Mouse (Mus musculus) urinary bladder, adult 2 months (tissue): ENCODE measurements around the gene Actc1. TPM values are rescaled to one million over a fixed set of nuclear protein-coding genes. Genes with fewer than 3 reads are reported as not detected.

Experiments used
- DNase-seq: peaks from one replicate; pipeline ENCODE4 v3.0.0; 2022; ENCODE audit warnings: low spot score
- polyA plus RNA-seq: library from polyadenylated mRNA; depleted of rRNA; stranded (reverse); fragments of >200 nt; gene quantifications from 2 replicates; pipeline ENCODE4 v1.2.3, GENCODE M21; 2012; rRNA removed

Actc1 gene
- polyA plus RNA-seq, 1 experiment, result 425 TPM

DNA sequence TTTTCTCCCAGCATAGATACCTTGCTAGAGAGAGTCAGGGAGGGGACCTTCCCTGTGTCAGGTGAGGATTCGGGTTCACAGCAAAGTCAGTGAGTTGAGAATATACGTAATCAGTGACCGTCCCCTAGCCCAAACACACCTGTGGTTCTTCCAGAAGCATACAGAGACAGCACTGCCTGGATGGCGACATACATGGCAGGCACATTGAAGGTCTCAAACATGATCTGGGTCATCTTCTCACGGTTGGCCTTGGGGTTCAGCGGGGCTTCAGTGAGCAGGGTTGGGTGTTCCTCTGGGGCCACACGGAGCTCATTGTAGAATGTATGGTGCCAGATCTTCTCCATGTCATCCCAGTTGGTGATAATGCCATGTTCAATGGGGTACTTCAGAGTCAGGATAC, 3.2 kb downstream of the Actc1 start:
- no peak for DNase-seq

DNA sequence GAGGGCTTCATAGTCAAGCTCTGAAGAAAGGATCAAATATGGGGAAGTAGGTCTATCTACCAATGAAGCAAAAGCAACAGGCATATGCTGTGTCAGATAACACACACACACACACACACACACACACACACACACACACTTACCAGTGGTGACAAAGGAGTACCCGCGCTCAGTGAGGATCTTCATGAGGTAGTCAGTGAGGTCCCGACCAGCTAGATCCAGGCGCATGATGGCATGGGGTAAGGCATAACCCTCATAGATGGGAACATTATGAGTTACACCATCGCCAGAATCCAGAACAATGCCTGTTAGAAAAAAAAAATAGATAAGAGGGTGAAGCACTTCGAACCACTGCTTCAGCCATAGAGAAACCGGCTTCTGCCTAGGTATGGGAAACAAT, 4.0 kb downstream of the Actc1 start:
- no peak for DNase-seq

DNA sequence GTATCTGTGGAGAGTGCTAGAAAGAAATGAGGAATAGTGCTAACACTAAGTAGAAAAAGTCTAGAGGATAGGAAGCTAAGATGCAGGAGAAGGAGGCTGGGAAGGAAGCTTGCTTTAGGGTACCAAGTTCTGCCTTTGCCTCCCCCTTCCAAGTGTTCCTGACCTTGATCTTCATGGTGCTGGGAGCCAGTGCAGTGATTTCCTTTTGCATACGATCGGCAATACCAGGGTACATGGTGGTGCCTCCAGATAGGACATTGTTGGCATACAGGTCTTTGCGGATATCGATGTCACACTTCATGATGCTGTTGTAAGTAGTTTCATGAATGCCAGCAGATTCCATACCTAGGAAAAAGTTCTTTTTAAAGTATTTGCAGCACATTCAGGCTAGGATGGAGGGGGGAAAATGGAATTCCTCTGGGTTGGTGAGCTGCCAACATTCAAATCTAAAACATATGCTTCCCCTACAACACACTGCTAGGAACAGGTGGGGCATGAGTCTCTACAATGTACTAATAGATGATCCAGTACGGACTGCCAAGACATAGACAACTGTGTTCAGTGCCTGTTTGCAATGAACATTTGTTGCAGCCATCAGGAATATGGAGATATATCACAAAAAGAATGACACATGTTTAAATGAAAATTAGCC, 5.3 kb downstream of the Actc1 start:
- DNase-seq, result no peak

DNA sequence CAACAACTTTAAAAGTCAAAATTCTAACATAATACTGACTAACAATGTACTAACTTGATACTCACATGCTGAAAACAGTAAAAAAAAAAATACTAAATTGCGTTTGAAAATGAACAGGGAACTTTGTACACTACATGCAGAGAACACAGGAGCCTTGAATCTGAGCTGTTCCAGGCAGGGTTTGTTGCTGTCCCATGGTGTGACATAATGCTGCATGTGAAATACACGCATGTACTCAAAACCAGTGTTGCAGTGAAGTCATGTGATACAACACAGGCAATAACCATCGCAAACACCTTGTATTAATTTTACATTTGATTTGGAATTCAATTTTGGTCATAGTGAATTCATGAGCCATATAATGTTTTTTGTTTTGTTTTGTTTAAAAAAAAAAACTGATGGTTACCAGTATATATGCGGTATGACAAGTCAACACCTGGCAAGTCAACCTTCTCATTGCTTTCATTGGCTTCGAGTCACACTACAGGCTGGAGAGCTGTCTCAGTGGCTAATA, 7.1 kb downstream of the Actc1 start:
- DNase-seq, result no peak

- DNase-seq, result no peak
These were observed 15.4 kb downstream of the Actc1 start for GRCm38 (mm10) chr2:114037926-114038325.

DNA sequence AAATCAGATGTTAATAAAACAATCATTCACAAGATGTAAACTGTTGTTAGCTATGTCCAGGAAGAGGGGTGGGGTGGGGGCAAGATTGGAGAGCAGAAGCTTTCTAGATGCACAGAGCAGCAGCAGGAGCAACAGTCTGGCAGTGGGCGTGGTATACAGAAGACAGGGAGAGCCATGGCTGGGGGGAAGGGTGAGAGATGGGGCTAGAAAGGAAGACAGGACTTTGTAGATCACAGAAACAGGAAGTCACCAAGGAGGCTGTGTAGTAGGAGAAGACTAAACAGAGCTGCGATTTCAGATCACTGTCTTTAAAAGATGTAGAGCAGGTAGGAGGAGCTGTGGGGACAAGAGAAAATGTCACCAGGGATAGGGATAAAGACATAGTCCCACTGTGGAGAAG, 21.1 kb downstream of the Actc1 start:
- DNase-seq, result no peak

GRCm38 (mm10) chr2:114023383-114023782, 30.0 kb downstream of the Actc1 start:
- no peak for DNase-seq

DNA sequence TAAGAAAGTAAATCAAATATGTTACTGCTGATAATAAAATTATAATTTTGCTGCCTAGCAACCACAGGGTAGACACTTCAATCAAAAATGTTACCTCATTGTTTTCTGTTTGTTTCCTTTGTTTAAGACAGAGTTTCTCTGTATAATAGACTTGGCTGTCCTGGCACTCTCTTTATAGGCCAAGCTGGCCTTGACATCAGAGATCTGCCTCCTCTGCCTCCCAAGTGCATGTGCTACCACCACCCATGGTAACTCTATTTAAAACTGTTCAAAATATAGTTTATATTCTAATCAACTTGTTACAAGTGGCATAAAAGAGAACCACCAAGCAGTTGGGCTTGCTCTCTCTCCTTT, 33.2 kb downstream of the Actc1 start:
- DNase-seq, result no peak

- DNase-seq, result no peak
These were observed 33.7 kb downstream of the Actc1 start for GRCm38 (mm10) chr2:114019474-114020209.

DNA sequence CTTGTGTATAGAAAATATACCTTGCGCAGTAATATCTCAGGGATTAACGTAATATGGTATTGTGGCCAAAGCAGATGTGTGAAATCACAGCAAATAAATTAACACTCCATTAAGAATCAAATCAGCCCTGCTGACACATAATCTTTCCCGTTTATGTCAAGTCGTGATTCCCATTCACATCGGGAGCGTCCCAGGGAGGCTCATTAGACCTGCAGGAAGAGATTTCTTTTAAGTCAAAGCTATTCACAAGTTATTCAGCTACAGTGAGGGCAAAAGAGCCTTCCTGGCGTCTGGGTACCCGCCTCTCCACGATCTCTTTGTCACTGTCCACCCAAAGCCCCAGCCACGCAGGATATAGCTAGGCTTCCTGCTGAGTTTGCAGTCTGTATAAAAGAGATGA, 35.2 kb downstream of the Actc1 start:
- DNase-seq, result no peak

- DNase-seq, result no peak
These were observed 38.5 kb downstream of the Actc1 start for GRCm38 (mm10) chr2:114014839-114015238.

GRCm38 (mm10) chr2:114013846-114014245, 39.5 kb downstream of the Actc1 start:
- DNase-seq, result no peak

DNA sequence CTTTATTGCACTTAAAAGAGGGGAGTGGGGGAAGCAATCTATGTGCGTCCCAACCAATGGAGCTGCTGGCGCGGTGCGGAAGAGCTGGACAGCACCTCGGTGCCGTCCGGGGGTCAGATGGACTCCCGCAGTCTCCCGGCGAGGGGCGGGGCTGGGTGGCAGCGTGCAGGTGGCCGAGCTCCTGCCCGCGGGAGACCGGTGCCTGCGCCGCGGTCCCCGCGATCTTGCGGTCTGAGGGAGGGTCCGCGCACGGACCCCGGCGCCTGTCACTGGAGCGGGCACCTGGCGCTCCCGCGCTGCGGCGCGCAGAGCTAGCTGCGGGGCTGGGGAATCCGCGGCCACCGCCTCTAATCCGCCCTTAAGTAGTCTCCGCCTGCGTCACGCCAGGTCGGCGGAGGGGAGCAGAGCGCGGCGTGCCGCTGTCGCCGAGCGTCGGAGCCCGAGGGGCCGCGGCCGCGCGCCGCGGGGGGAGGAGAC, 40.0 kb downstream of the Actc1 start, which contains the start of gene Gjd2:
Gjd2 (minus strand) TSS at position 325 of the 477 bp plus-strand sequence.
- DNase-seq, result no peak

DNA sequence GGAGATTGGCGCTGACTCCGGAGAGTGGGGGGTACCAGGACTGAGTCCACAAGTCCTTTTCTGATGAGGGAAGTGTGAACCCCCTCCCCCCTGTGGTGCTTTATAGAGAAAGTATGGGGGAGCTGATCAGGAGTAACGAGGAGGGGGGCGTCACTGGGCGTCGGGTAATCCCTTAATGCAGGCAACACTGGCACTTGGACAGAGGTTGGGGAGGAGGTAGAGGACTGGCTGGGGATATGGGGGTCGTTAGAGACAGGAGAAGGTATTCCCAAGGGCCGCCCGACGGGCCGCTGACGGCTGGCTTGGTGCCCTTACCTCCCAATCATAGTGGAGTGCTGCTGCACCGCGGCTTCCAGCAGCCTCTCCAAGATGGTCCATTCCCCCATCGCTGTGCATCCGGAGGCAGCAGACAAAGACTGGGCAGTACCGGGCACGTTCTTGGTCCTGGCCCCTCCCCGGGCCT, 40.6 kb downstream of the Actc1 start:
- no peak for DNase-seq

DNA sequence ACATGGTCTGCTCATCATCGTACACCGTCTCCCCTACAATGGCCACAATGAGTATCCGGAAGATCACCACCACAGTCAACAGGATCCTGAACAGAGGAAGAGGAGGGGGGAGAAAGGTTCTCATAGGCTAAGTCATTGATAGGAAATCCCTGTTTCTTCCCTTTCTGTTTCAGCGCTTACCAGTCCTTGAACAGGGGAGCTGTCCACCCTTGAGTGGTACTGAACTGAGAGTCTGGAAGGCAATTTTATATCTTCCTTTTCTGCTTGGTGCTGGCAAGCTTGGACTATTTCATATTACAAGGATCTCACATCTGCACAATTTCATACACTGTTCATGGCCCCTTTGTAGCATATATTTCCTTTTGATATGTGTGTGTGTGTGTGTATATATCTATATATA, 41.5 kb downstream of the Actc1 start:
- DNase-seq, result no peak

DNA sequence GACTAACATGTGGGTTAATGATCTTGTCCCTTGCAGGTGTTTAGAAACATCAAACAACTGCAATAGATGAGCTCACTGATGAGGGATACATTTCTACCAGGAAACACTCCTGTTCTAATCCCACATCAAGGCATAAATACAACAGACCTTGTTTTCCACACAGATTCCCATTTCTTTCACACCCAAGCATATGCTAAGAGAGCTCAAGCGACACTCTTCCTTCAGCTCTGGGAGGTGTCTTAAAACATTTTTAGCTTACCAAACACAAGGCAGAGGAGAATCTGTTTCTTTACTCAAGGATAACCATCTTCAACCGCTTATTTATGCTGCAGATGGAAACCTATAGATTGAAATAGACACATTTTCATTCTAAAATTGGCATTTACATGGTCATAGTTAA, 45.0 kb downstream of the Actc1 start:
- DNase-seq, result no peak

GRCm38 (mm10) chr2:113997484-113997883, 55.9 kb downstream of the Actc1 start:
- DNase-seq, result no peak

Other genes with a start within 250 kb of the Actc1 start
- 1.1 and 1.2 TPM in 2 replicates for gene Scg5, start 224.4 kb downstream of the Actc1 start, polyA plus RNA-seq
- gene Arhgap11a, start 204.9 kb downstream of the Actc1 start, polyA plus RNA-seq, result 2.5 and 2.6 TPM in 2 replicates
- not detected in 2 replicates for gene Gjd2, start 39.9 kb downstream of the Actc1 start, polyA plus RNA-seq
- gene Aqr, start 133.5 kb upstream of the Actc1 start, polyA plus RNA-seq, result 23.6 and 24.6 TPM in 2 replicates
- 6.0 and 6.8 TPM in 2 replicates for gene Zfp770, start 147.9 kb upstream of the Actc1 start, polyA plus RNA-seq